ENCODE assay signal across 35 mouse cellular contexts in genomic region chr8:74971636-74972035, GRCm38 (mm10).
"Had no signal": no experiment of that assay in that cellular context is flagged by ENCODE, and none has a peak within 500 bp of the region (broad histone marks: within the 10 kb centered on the region; RNA-seq: fewer than 3 reads in every experiment).

No protein-coding gene starts in this region.

- ATAC-seq: hindbrain, embryonic 16.5 days; hindbrain, postnatal 0 days; inflammation-experienced regulatory T-cells, adult 6 months; intestine, embryonic 15.5 days; intestine, embryonic 16.5 days; intestine, postnatal 0 days had no signal

- DNase-seq: heart, postnatal 10 days; heart, postnatal 14 days; heart, postnatal 36 days; heart, postnatal 4 days; kidney, adult 11 months; kidney, adult 18-20 months; kidney, adult 2 months; kidney, adult 8-10 months; kidney, adult 9 months; kidney, postnatal 10 days; kidney, postnatal 14 days; kidney, postnatal 25 days; kidney, postnatal 36 days; kidney, postnatal 4 days; layer of hippocampus, adult 9-11 months; layer of hippocampus, postnatal 36 days had no signal

- H3K36me3 ChIP-seq: heart, embryonic 10.5 days; heart, embryonic 12.5 days; heart, embryonic 13.5 days; heart, embryonic 15.5 days; hindbrain, embryonic 10.5 days; hindbrain, embryonic 12.5 days; hindbrain, embryonic 13.5 days; hindbrain, embryonic 15.5 days; intestine, embryonic 15.5 days; kidney, embryonic 15.5 days had no signal

- H3K9me3 ChIP-seq: heart, embryonic 10.5 days; heart, embryonic 13.5 days; heart, embryonic 15.5 days; hindbrain, embryonic 10.5 days; hindbrain, embryonic 12.5 days; hindbrain, embryonic 13.5 days; hindbrain, embryonic 15.5 days; intestine, embryonic 15.5 days; kidney, embryonic 15.5 days had no signal

- H3K9ac ChIP-seq: heart, embryonic 12.5 days; heart, embryonic 13.5 days; heart, embryonic 15.5 days; hindbrain, embryonic 12.5 days; hindbrain, embryonic 13.5 days; hindbrain, embryonic 14.5 days; hindbrain, embryonic 15.5 days; intestine, embryonic 15.5 days; kidney, embryonic 15.5 days had no signal

- H3K4me2 ChIP-seq: heart, embryonic 11.5 days; heart, embryonic 12.5 days; heart, embryonic 13.5 days; heart, embryonic 15.5 days; hindbrain, embryonic 12.5 days; hindbrain, embryonic 13.5 days; hindbrain, embryonic 14.5 days; hindbrain, embryonic 15.5 days; intestine, embryonic 15.5 days; kidney, embryonic 15.5 days had no signal

- H3K4me3 ChIP-seq: heart, embryonic 10.5 days; heart, embryonic 12.5 days; heart, embryonic 13.5 days; heart, embryonic 15.5 days; hindbrain, embryonic 10.5 days; hindbrain, embryonic 12.5 days; hindbrain, embryonic 13.5 days; hindbrain, embryonic 15.5 days; intestine, embryonic 15.5 days; kidney, embryonic 15.5 days; layer of hippocampus, adult 2 months had no signal

- H3K27ac ChIP-seq: heart, embryonic 10.5 days; heart, embryonic 13.5 days; heart, embryonic 15.5 days; hindbrain, embryonic 10.5 days; hindbrain, embryonic 12.5 days; hindbrain, embryonic 13.5 days; hindbrain, embryonic 14.5 days; hindbrain, embryonic 15.5 days; hindbrain, postnatal 0 days; intestine, embryonic 15.5 days; kidney, embryonic 15.5 days; kidney, postnatal 0 days; layer of hippocampus, adult 2 months had no signal

- H3K4me1 ChIP-seq: heart, embryonic 10.5 days; heart, embryonic 12.5 days; heart, embryonic 13.5 days; heart, embryonic 15.5 days; hindbrain, embryonic 10.5 days; hindbrain, embryonic 12.5 days; hindbrain, embryonic 13.5 days; hindbrain, embryonic 15.5 days; kidney, embryonic 15.5 days had no signal

- H3K27me3 ChIP-seq: heart, embryonic 12.5 days; heart, embryonic 13.5 days; heart, embryonic 15.5 days; hindbrain, embryonic 12.5 days; hindbrain, embryonic 13.5 days; hindbrain, embryonic 15.5 days; intestine, embryonic 15.5 days; kidney, embryonic 15.5 days had no signal
